Mouse (Mus musculus) MEL (cell line): ENCODE measurements around the gene Haus5. TPM values are rescaled to one million over a fixed set of nuclear protein-coding genes. Genes with fewer than 3 reads are reported as not detected.

Source experiments
- DNase-seq: peaks from one replicate; pipeline ENCODE4 v3.0.0; 2011; ENCODE audit warnings: low read depth, low spot score
- H3K27ac ChIP-seq: 2 replicates; pipeline ENCODE4 v1.5.1; 2012; ENCODE audit warnings: low read depth, mild to moderate bottlenecking, control low read depth, low read length, moderate library complexity; ENCODE audit not compliant: control insufficient read depth
- H3K27me3 ChIP-seq, 2 experiments: fragments of 150-350 bp in 1 of 2; sonication (generic) in 1 of 2; 2 replicates each; pipeline ENCODE4 v1.6.1; 2012; ENCODE audit warnings: low read length in 2 of 2, mild to moderate bottlenecking in 2 of 2, improper control_type of control experiment in 1 of 2, moderate library complexity in 1 of 2; ENCODE audit not compliant: insufficient read depth in 2 of 2, control insufficient read depth in 1 of 2
- H3K36me3 ChIP-seq, 2 experiments: 2 replicates each; pipeline ENCODE4 v1.6.1; 2012 to 2014; ENCODE audit warnings: low read length in 2 of 2, improper control_type of control experiment in 1 of 2, inconsistent platforms in 1 of 2, mild to moderate bottlenecking in 1 of 2; ENCODE audit not compliant: insufficient read depth in 2 of 2, control insufficient read depth in 1 of 2
- H3K4me1 ChIP-seq, 2 experiments: fragments of 150-350 bp in 1 of 2; sonication (generic) in 1 of 2; 2 replicates each; pipeline ENCODE4 v1.6.1; 2012; ENCODE audit warnings: low read length in 2 of 2, improper control_type of control experiment in 1 of 2, mild to moderate bottlenecking in 1 of 2; ENCODE audit not compliant: insufficient read depth in 2 of 2, control insufficient read depth in 1 of 2
- H3K4me3 ChIP-seq, 2 experiments: fragments of 150-350 bp in 1 of 2; sonication (generic) in 1 of 2; 2 replicates each; pipeline ENCODE4 v1.5.1; 2012; ENCODE audit warnings: low read depth in 2 of 2, low read length in 2 of 2, mild to moderate bottlenecking in 2 of 2, moderate library complexity in 2 of 2, control low read depth in 1 of 2, improper control_type of control experiment in 1 of 2; ENCODE audit not compliant: control insufficient read depth in 1 of 2, insufficient read depth in 1 of 2
- H3K79me2 ChIP-seq: 2 replicates; pipeline ENCODE4 v1.6.1; 2012; ENCODE audit warnings: mild to moderate bottlenecking, low read length, moderate library complexity; ENCODE audit not compliant: control insufficient read depth, poor library complexity, insufficient read depth
- H3K9ac ChIP-seq: 2 replicates; pipeline ENCODE4 v1.6.1; 2012; ENCODE audit warnings: low read depth, mild to moderate bottlenecking, control low read depth, low read length, moderate library complexity; ENCODE audit not compliant: control insufficient read depth, poor library complexity, severe bottlenecking
- H3K9me3 ChIP-seq: fragments of 150-350 bp; sonication (generic); replicated peaks from 2 replicates; pipeline ENCODE4 v1.6.1; 2012; ENCODE audit warnings: mild to moderate bottlenecking, low read length, improper control_type of control experiment, moderate library complexity; ENCODE audit not compliant: insufficient read depth
- CHD1 ChIP-seq: IDR thresholded peaks from 2 replicates; pipeline ENCODE4 v1.6.1; 2012; ENCODE audit warnings: low read depth, mild to moderate bottlenecking, inconsistent platforms, low read length, improper control_type of control experiment
- CHD2 ChIP-seq: IDR thresholded peaks from 2 replicates; pipeline ENCODE4 v1.6.1; 2011; ENCODE audit warnings: low read length, improper control_type of control experiment
- CTCF ChIP-seq, 3 experiments: IDR thresholded peaks in 2 of 3; conservative IDR thresholded peaks in 1 of 3; 2 replicates each; pipeline ENCODE4 v1.5.1; 2011 to 2012; ENCODE audit warnings: low read length in 3 of 3, low read depth in 2 of 3, mild to moderate bottlenecking in 2 of 3, improper control_type of control experiment in 1 of 3, inconsistent platforms in 1 of 3, mixed read lengths in 1 of 3, moderate library complexity in 1 of 3; ENCODE audit not compliant: control insufficient read depth in 1 of 3, insufficient read depth in 1 of 3, poor library complexity in 1 of 3, severe bottlenecking in 1 of 3
- E2F4 ChIP-seq: IDR thresholded peaks from 2 replicates; pipeline ENCODE4 v1.6.1; 2011; ENCODE audit warnings: low read depth, low read length, improper control_type of control experiment, borderline replicate concordance
- ELF1 ChIP-seq: IDR thresholded peaks from 2 replicates; pipeline ENCODE4 v1.6.1; 2014; ENCODE audit warnings: low read depth, mild to moderate bottlenecking, inconsistent platforms, low read length, improper control_type of control experiment, moderate library complexity
- EP300 ChIP-seq, 2 experiments: IDR thresholded peaks; 2 replicates each; pipeline ENCODE4 v1.6.1; 2011; ENCODE audit warnings: improper control_type of control experiment in 2 of 2, low read length in 2 of 2, low read depth in 1 of 2, mild to moderate bottlenecking in 1 of 2
- ETS1 ChIP-seq: IDR thresholded peaks from 2 replicates; pipeline ENCODE4 v1.6.1; 2012; ENCODE audit warnings: low read depth, mild to moderate bottlenecking, inconsistent platforms, low read length, improper control_type of control experiment, moderate library complexity
- GABPA ChIP-seq: IDR thresholded peaks from 2 replicates; pipeline ENCODE4 v1.6.1; 2012; ENCODE audit warnings: low read depth, mild to moderate bottlenecking, inconsistent platforms, low read length, improper control_type of control experiment, moderate library complexity
- GATA1 ChIP-seq: IDR thresholded peaks from 2 replicates; pipeline ENCODE4 v1.6.1; 2011; ENCODE audit warnings: low read depth, low read length, improper control_type of control experiment
- HCFC1 ChIP-seq: IDR thresholded peaks from 2 replicates; pipeline ENCODE4 v1.6.1; 2012; ENCODE audit warnings: low read depth, mild to moderate bottlenecking, inconsistent platforms, low read length, improper control_type of control experiment, moderate library complexity
- MAFK ChIP-seq: IDR thresholded peaks from 2 replicates; pipeline ENCODE4 v1.6.1; 2011; ENCODE audit warnings: low read depth, mild to moderate bottlenecking, low read length, improper control_type of control experiment, borderline replicate concordance
- MAX ChIP-seq: IDR thresholded peaks from 2 replicates; pipeline ENCODE4 v1.6.1; 2011; ENCODE audit warnings: low read length, improper control_type of control experiment
- MAZ ChIP-seq: IDR thresholded peaks from 2 replicates; pipeline ENCODE4 v1.6.1; 2012; ENCODE audit warnings: low read depth, mild to moderate bottlenecking, inconsistent platforms, low read length, improper control_type of control experiment
- MEF2A ChIP-seq: IDR thresholded peaks from 2 replicates; pipeline ENCODE4 v1.6.1; 2014; ENCODE audit warnings: low read depth, mild to moderate bottlenecking, inconsistent platforms, low read length, improper control_type of control experiment; ENCODE audit not compliant: poor library complexity, insufficient replicate concordance, severe bottlenecking; ENCODE audit errors: extremely low read depth
- MXI1 ChIP-seq: IDR thresholded peaks from 2 replicates; pipeline ENCODE4 v1.6.1; 2011; ENCODE audit warnings: mild to moderate bottlenecking, low read depth, low read length, improper control_type of control experiment
- MYB ChIP-seq: IDR thresholded peaks from 2 replicates; pipeline ENCODE4 v1.6.1; 2011; ENCODE audit warnings: mild to moderate bottlenecking, low read depth, low read length, improper control_type of control experiment
- MYC ChIP-seq: IDR thresholded peaks from 2 replicates; pipeline ENCODE4 v1.6.1; 2011; ENCODE audit warnings: low read depth, mild to moderate bottlenecking, low read length, improper control_type of control experiment, moderate library complexity
- NELFE ChIP-seq: IDR thresholded peaks from 2 replicates; pipeline ENCODE4 v1.6.1; 2011; ENCODE audit warnings: low read depth, low read length, improper control_type of control experiment
- NRF1 ChIP-seq: IDR thresholded peaks from 2 replicates; pipeline ENCODE4 v1.6.1; 2014; ENCODE audit warnings: low read depth, mild to moderate bottlenecking, inconsistent platforms, low read length, improper control_type of control experiment, moderate library complexity; ENCODE audit not compliant: poor library complexity, insufficient read depth, severe bottlenecking
- POLR2A ChIP-seq, 2 experiments: IDR thresholded peaks; 2 replicates each; pipeline ENCODE4 v1.6.1; 2011 to 2012; ENCODE audit warnings: low read length in 2 of 2, mild to moderate bottlenecking in 2 of 2, control low read depth in 1 of 2, improper control_type of control experiment in 1 of 2, low read depth in 1 of 2, moderate library complexity in 1 of 2; ENCODE audit not compliant: control insufficient read depth in 1 of 2, insufficient read depth in 1 of 2, poor library complexity in 1 of 2
- POLR2AphosphoS2 ChIP-seq: IDR thresholded peaks from 2 replicates; pipeline ENCODE4 v1.6.1; 2011; ENCODE audit warnings: low read length, improper control_type of control experiment
- POLR2AphosphoS5 ChIP-seq: IDR thresholded peaks from 2 replicates; pipeline ENCODE4 v1.6.1; 2012; ENCODE audit warnings: low read depth, borderline replicate concordance, mild to moderate bottlenecking, inconsistent platforms, low read length, moderate library complexity, mixed read lengths
- RAD21 ChIP-seq: IDR thresholded peaks from 2 replicates; pipeline ENCODE4 v1.6.1; 2011; ENCODE audit warnings: mild to moderate bottlenecking, low read depth, low read length, improper control_type of control experiment
- RCOR1 ChIP-seq: IDR thresholded peaks from 2 replicates; pipeline ENCODE4 v1.6.1; 2012; ENCODE audit warnings: low read depth, mild to moderate bottlenecking, inconsistent platforms, low read length, improper control_type of control experiment
- TAL1 ChIP-seq: IDR thresholded peaks from 2 replicates; pipeline ENCODE4 v1.6.1; 2012; ENCODE audit warnings: mild to moderate bottlenecking, inconsistent platforms, low read length, moderate library complexity, mixed read lengths
- TCF12 ChIP-seq: IDR thresholded peaks from 2 replicates; pipeline ENCODE4 v1.6.1; 2014; ENCODE audit warnings: low read depth, mild to moderate bottlenecking, inconsistent platforms, low read length, improper control_type of control experiment, moderate library complexity
- USF2 ChIP-seq, 2 experiments: IDR thresholded peaks; 2 replicates each; pipeline ENCODE4 v1.6.1; 2011 to 2012; ENCODE audit warnings: improper control_type of control experiment in 2 of 2, low read length in 2 of 2, borderline replicate concordance in 1 of 2, inconsistent platforms in 1 of 2, low read depth in 1 of 2, mild to moderate bottlenecking in 1 of 2; ENCODE audit not compliant: insufficient read depth in 1 of 2
- ZC3H11A ChIP-seq: IDR thresholded peaks from 2 replicates; pipeline ENCODE4 v1.6.1; 2012; ENCODE audit warnings: low read depth, mild to moderate bottlenecking, inconsistent platforms, low read length, improper control_type of control experiment
- ZKSCAN1 ChIP-seq: IDR thresholded peaks from 2 replicates; pipeline ENCODE4 v1.6.1; 2012; ENCODE audit warnings: low read depth, mild to moderate bottlenecking, inconsistent platforms, low read length, improper control_type of control experiment, moderate library complexity
- ZNF384 ChIP-seq: IDR thresholded peaks from 2 replicates; pipeline ENCODE4 v1.6.1; 2012; ENCODE audit warnings: low read depth, mild to moderate bottlenecking, inconsistent platforms, low read length, improper control_type of control experiment
- polyA plus RNA-seq, 2 experiments: library from polyadenylated mRNA; stranded (reverse) in 1 of 2; unstranded in 1 of 2; fragments of >175 nt in 1 of 2; fragments of >200 nt in 1 of 2; gene quantifications; 2 replicates each; pipeline versions ENCODE4 v1.2.1 to v1.2.4; 2012; ENCODE audit warnings: low replicate concordance in 2 of 2, low read depth in 1 of 2; ENCODE audit not compliant: insufficient read length in 2 of 2, insufficient read depth in 1 of 2, missing spikeins in 1 of 2
- total RNA-seq: library from RNA; depleted of rRNA; stranded (reverse); fragments of 300-350 nt; gene quantifications from 2 replicates; pipeline ENCODE4 v1.2.3, GENCODE M21; 2012

Gene Haus5
- total and polyA plus RNA-seq, 3 experiments: 35.0 to 55.9 TPM; not detected in 1

GRCm38 (mm10) chr7:30706214-30706882 is 41.6 kb upstream of the Haus5 start:
- Histone ChIP-seq H3K4me3 (no peak overlapping the region), H3K4me1 (peaks cover 5 to 16% of the 10 kb centered on the region in 2 experiments), H3K9ac (no peak overlapping the region)
- DNase-seq: peak; percentile 38
- no peak for TF ChIP-seq POLR2AphosphoS5
- 0 out of 2 replicates have a peak, but pooled peaks have one; percentile 21 for TF ChIP-seq TCF12
- TF ChIP-seq EP300 (IDR thresholded peaks at IDR 0.05; ENCODE audit: low read depth in 1 of 2, low read length in 2 of 2): peak in 1 of 2 experiments; percentile 36; a peak in 1 of 4 replicates
- TF ChIP-seq HCFC1: no peak
- TF ChIP-seq GATA1: peak; percentile 34; the same call in 1 of the 2 replicates
- TF ChIP-seq, all 39 proteins: peak for 3
- Histone ChIP-seq H3K27ac (no peak overlapping the region), H3K36me3 (peaks cover 0 to 13% of the 10 kb centered on the region in 2 experiments; a peak in 2 of 4 replicates), H3K79me2 (no peaks in the 10 kb centered on the region), H3K27me3 (no peaks in the 10 kb centered on the region; a peak in 2 of 4 replicates), H3K9me3 (no peaks in the 10 kb centered on the region)

GRCm38 (mm10) chr7:30698589-30698988 is 33.8 kb upstream of the Haus5 start, which contains the start of gene 2200002J24Rik:
Gene 2200002J24Rik (plus strand): TSS chr7:30698926.
- peak within 1 kb of the TSS; percentile 42 for H3K27ac ChIP-seq
- peaks cover 0 to 5% of the 10 kb centered on the region in 2 experiments; a peak in 2 of 4 replicates for H3K36me3 ChIP-seq
- H3K4me3 ChIP-seq: peak within 1 kb of the TSS; percentile 42 to 52
- DNase-seq: peak; percentile 95
- peaks cover 0 to 10% of the 10 kb centered on the region in 2 experiments; a peak in 1 of 4 replicates for H3K4me1 ChIP-seq
- peak within 1 kb of the TSS; percentile 37 for H3K9ac ChIP-seq
- no peaks in the 10 kb centered on the region; a peak in 2 of 4 replicates for H3K27me3 ChIP-seq
- no peaks in the 10 kb centered on the region for H3K9me3 ChIP-seq
- H3K79me2 ChIP-seq: no peaks in the 10 kb centered on the region
- TF ChIP-seq HCFC1: no peak
- no peak for TF ChIP-seq MAFK
- TF ChIP-seq MEF2A: no peak
- no peak for TF ChIP-seq NRF1
- no peak for TF ChIP-seq POLR2AphosphoS2
- no peak for TF ChIP-seq ETS1
- TF ChIP-seq RAD21: no peak
- no peak for TF ChIP-seq E2F4
- no peak for TF ChIP-seq RCOR1
- no peak for TF ChIP-seq USF2 (IDR thresholded peaks at IDR 0.05; ENCODE audit: borderline replicate concordance in 1 of 2, insufficient read depth in 1 of 2, low read depth in 1 of 2, low read length in 2 of 2)
- TF ChIP-seq ELF1: no peak
- no peak for TF ChIP-seq TAL1
- no peak for TF ChIP-seq MAX
- TF ChIP-seq CTCF (IDR thresholded peaks at IDR 0.05 in 2 of 3, conservative IDR thresholded peaks at IDR 0.05 in 1 of 3; ENCODE audit: control insufficient read depth in 1 of 3, insufficient read depth in 1 of 3, low read depth in 2 of 3, low read length in 3 of 3, poor library complexity in 1 of 3, severe bottlenecking in 1 of 3): no peak
- TF ChIP-seq CHD1: no peak
- TF ChIP-seq MYB: no peak
- TF ChIP-seq NELFE: 0 out of 2 replicates have a peak, but pooled peaks have one; percentile 34
- no peak for TF ChIP-seq MYC
- TF ChIP-seq MAZ: no peak
- TF ChIP-seq GABPA: no peak
- TF ChIP-seq POLR2A (IDR thresholded peaks at IDR 0.05; ENCODE audit: control insufficient read depth in 1 of 2, insufficient read depth in 1 of 2, low read depth in 1 of 2, low read length in 2 of 2, poor library complexity in 1 of 2): peak in 1 of 2 experiments; percentile 60; a peak in 2 of 4 replicates
- no peak for TF ChIP-seq ZKSCAN1
- no peak for TF ChIP-seq CHD2
- TF ChIP-seq ZNF384: 0 out of 2 replicates have a peak, but pooled peaks have one; percentile 14
- TF ChIP-seq ZC3H11A: no peak
- no peak for TF ChIP-seq EP300 (IDR thresholded peaks at IDR 0.05; ENCODE audit: low read depth in 1 of 2, low read length in 2 of 2)
- peak; percentile 52 for TF ChIP-seq MXI1
